Mouse (Mus musculus): ENCODE data around the gene Sat2. TPM values are rescaled to one million over a fixed set of nuclear protein-coding genes. Genes with fewer than 3 reads are reported as not detected.

The Sat2 gene
- polyA plus RNA-seq, 1 experiment from 2014 or later, result 16.2 TPM

MicroRNAs encoded within 50 kb of the gene (microRNA counts, 519-probe panel; counts per million panel counts)
- microRNA mmu-miR-1934, result not detected
- microRNA mmu-miR-467f, result 3,109 counts per million, percentile 38 among the panel's probes with 10 or more counts

Small RNAs within 50 kb of the gene (microRNA-seq; reads per million reads assigned to microRNA genes)
- gene Mir1934 (5.2 reads per million, percentile 11 among the genes with 10 or more reads in this experiment), gene Mir467f (not detected)

Other genes with a start within 250 kb of the Sat2 start
- gene Naa38, start 226.5 kb upstream of the Sat2 start, polyA plus RNA-seq (2014; fragmentation: Nextera tagmentation; extraction: Ambion mirVana), result 129 and 141 TPM in 2 replicates
- gene Cyb5d1, start 226.4 kb upstream of the Sat2 start, polyA plus RNA-seq (2014; fragmentation: Nextera tagmentation; extraction: Ambion mirVana), result 29.2 and 37.0 TPM in 2 replicates
- gene Tmem88, start 223.8 kb upstream of the Sat2 start, polyA plus RNA-seq (2014; fragmentation: Nextera tagmentation; extraction: Ambion mirVana), result 22.7 and 23.6 TPM in 2 replicates
- 42.4 and 44.5 TPM in 2 replicates for gene Kdm6b, start 208.3 kb upstream of the Sat2 start, polyA plus RNA-seq (2014; fragmentation: Nextera tagmentation; extraction: Ambion mirVana)
- gene Dnah2, start 72.9 kb upstream of the Sat2 start, polyA plus RNA-seq (2014; fragmentation: Nextera tagmentation; extraction: Ambion mirVana), result 0.87 and 1.4 TPM in 2 replicates
- gene Efnb3, start 61.8 kb upstream of the Sat2 start, polyA plus RNA-seq (2014; fragmentation: Nextera tagmentation; extraction: Ambion mirVana), result 12.9 and 14.4 TPM in 2 replicates
- gene Wrap53, start 41.8 kb upstream of the Sat2 start, polyA plus RNA-seq (2014; fragmentation: Nextera tagmentation; extraction: Ambion mirVana), result 45.7 and 46.9 TPM in 2 replicates
- 250 and 254 TPM in 2 replicates for gene Trp53, start 41.7 kb upstream of the Sat2 start, polyA plus RNA-seq (2014; fragmentation: Nextera tagmentation; extraction: Ambion mirVana)
- 4.5 and 4.9 TPM in 2 replicates for gene Atp1b2, start 16.1 kb upstream of the Sat2 start, polyA plus RNA-seq (2014; fragmentation: Nextera tagmentation; extraction: Ambion mirVana)
- gene Shbg, start 4.1 kb upstream of the Sat2 start, polyA plus RNA-seq (2014; fragmentation: Nextera tagmentation; extraction: Ambion mirVana), result not detected in 2 replicates
- 35.8 and 37.5 TPM in 2 replicates for gene Fxr2, start 11.0 kb downstream of the Sat2 start, polyA plus RNA-seq (2014; fragmentation: Nextera tagmentation; extraction: Ambion mirVana)
- gene Sox15, start 33.3 kb downstream of the Sat2 start, polyA plus RNA-seq (2014; fragmentation: Nextera tagmentation; extraction: Ambion mirVana), result 0.17 TPM in 1 of 2 replicates, not detected in the other
- gene Mpdu1, start 40.6 kb downstream of the Sat2 start, polyA plus RNA-seq (2014; fragmentation: Nextera tagmentation; extraction: Ambion mirVana), result 21.0 and 41.0 TPM in 2 replicates
- 3.4 and 4.5 TPM in 2 replicates for gene Cd68, start 44.1 kb downstream of the Sat2 start, polyA plus RNA-seq (2014; fragmentation: Nextera tagmentation; extraction: Ambion mirVana)
- 759 and 892 TPM in 2 replicates for gene Eif4a1, start 50.4 kb downstream of the Sat2 start, polyA plus RNA-seq (2014; fragmentation: Nextera tagmentation; extraction: Ambion mirVana)
- gene Senp3, start 60.1 kb downstream of the Sat2 start, polyA plus RNA-seq (2014; fragmentation: Nextera tagmentation; extraction: Ambion mirVana), result 125 and 127 TPM in 2 replicates
- not detected in 2 replicates for gene Tnfsf13, start 63.8 kb downstream of the Sat2 start, polyA plus RNA-seq (2014; fragmentation: Nextera tagmentation; extraction: Ambion mirVana)
- gene Tnfsf12, start 73.8 kb downstream of the Sat2 start, polyA plus RNA-seq (2014; fragmentation: Nextera tagmentation; extraction: Ambion mirVana), result 2.6 and 3.3 TPM in 2 replicates
- gene Tnfsfm13, start 74.1 kb downstream of the Sat2 start, polyA plus RNA-seq (2014; fragmentation: Nextera tagmentation; extraction: Ambion mirVana), result 1.1 and 1.3 TPM in 2 replicates
- 64.0 and 78.3 TPM in 2 replicates for gene Polr2a, start 136.6 kb downstream of the Sat2 start, polyA plus RNA-seq (2014; fragmentation: Nextera tagmentation; extraction: Ambion mirVana)
- 0.09 TPM in 1 of 2 replicates, not detected in the other for gene Slc35g3, start 139.9 kb downstream of the Sat2 start, polyA plus RNA-seq (2014; fragmentation: Nextera tagmentation; extraction: Ambion mirVana)
- gene Zbtb4, start 143.9 kb downstream of the Sat2 start, polyA plus RNA-seq (2014; fragmentation: Nextera tagmentation; extraction: Ambion mirVana), result 0.96 and 1.1 TPM in 2 replicates
- 4.3 and 4.4 TPM in 2 replicates for gene Chrnb1, start 173.9 kb downstream of the Sat2 start, polyA plus RNA-seq (2014; fragmentation: Nextera tagmentation; extraction: Ambion mirVana)
- 0.36 and 0.67 TPM in 2 replicates for gene Fgf11, start 179.8 kb downstream of the Sat2 start, polyA plus RNA-seq (2014; fragmentation: Nextera tagmentation; extraction: Ambion mirVana)
- 1.8 and 2.0 TPM in 2 replicates for gene Tmem102, start 183.6 kb downstream of the Sat2 start, polyA plus RNA-seq (2014; fragmentation: Nextera tagmentation; extraction: Ambion mirVana)
- not detected in 2 replicates for gene Gm39566, start 193.3 kb downstream of the Sat2 start, polyA plus RNA-seq (2014; fragmentation: Nextera tagmentation; extraction: Ambion mirVana)
- gene Spem2, start 196.4 kb downstream of the Sat2 start, polyA plus RNA-seq (2014; fragmentation: Nextera tagmentation; extraction: Ambion mirVana), result not detected in 2 replicates
- 0.15 and 0.18 TPM in 2 replicates for gene Spem1, start 200.2 kb downstream of the Sat2 start, polyA plus RNA-seq (2014; fragmentation: Nextera tagmentation; extraction: Ambion mirVana)
- gene Nlgn2, start 215.8 kb downstream of the Sat2 start, polyA plus RNA-seq (2014; fragmentation: Nextera tagmentation; extraction: Ambion mirVana), result 5.8 and 6.2 TPM in 2 replicates
- gene Tmem256, start 216.5 kb downstream of the Sat2 start, polyA plus RNA-seq (2014; fragmentation: Nextera tagmentation; extraction: Ambion mirVana), result 285 and 304 TPM in 2 replicates
- gene Plscr3, start 224.4 kb downstream of the Sat2 start, polyA plus RNA-seq (2014; fragmentation: Nextera tagmentation; extraction: Ambion mirVana), result 115 TPM in 2 replicates
- 0.89 and 1.2 TPM in 2 replicates for gene Tnk1, start 236.7 kb downstream of the Sat2 start, polyA plus RNA-seq (2014; fragmentation: Nextera tagmentation; extraction: Ambion mirVana)